Mouse (Mus musculus): Measurements from ENCODE around the gene BC025920.

DNA sequence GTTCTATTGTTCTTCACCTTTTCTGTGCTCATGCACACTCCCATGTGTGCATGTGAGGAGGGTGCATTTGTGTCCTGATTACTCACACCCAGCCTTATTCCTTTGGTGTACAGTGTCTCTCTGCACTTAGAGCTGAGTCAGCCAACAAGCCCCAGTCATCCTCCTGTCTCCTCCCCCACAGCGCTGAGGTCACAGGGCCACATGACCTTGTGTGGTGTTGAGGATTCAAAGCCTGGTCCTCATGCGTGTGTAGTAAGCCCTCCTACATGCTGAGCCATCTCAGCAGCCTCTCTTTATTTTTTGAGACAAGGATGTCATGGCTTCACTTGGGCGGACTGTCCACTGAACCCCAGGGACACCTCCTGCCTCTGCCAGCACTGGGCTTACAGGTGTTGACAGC, 6.7 kb downstream of the BC025920 start:
- TF ChIP-seq USF1 (IDR thresholded peaks at IDR 0.05; ENCODE audit: low read depth) (peak; percentile 73), MYOG (IDR thresholded peaks at IDR 0.05; ENCODE audit: control insufficient read depth, extremely low read depth, insufficient read length) (no peak), CTCF (IDR thresholded peaks at IDR 0.05; ENCODE audit: control insufficient read depth, insufficient read depth, insufficient read length) (no peak), FOSL1 (IDR thresholded peaks at IDR 0.05; ENCODE audit: insufficient read depth, low read length, poor library complexity, severe bottlenecking) (no peak), MAX (IDR thresholded peaks at IDR 0.05) (no peak)
